Comparison of ENCODE assay signal across 8 mouse cellular contexts in genomic region chr6:136554774-136555522, GRCm38 (mm10). TPM values are rescaled to one million over a fixed set of nuclear protein-coding genes. Genes with fewer than 3 reads are reported as not detected.
DNase-seq lines count a peak whose midpoint lies in the region; ATAC-seq and TF ChIP-seq lines count a peak whose summit lies in the region.

No protein-coding gene starts in this region.

- 63% methylated on average over 7 of the region's 7 CpGs for WGBS in forebrain, embryonic 15.5 days
- 81% methylated on average over 7 of the region's 7 CpGs for WGBS in midbrain, embryonic 10.5 days

- no peak for DNase-seq in layer of hippocampus, adult 2 months (ENCODE audit: low spot score in 2 of 2)
- no peak for DNase-seq in layer of hippocampus, postnatal 36 days
- peak; percentile 80 for DNase-seq in T-cell, adult 2 months (ENCODE audit: low spot score)
- DNase-seq in kidney, postnatal 10 days = peak; percentile 52
- DNase-seq in midbrain, embryonic 10.5 days (ENCODE audit: low spot score) = peak; percentile 46
- DNase-seq in thymus, postnatal 36 days = peak; percentile 57 to 67
- DNase-seq in left cerebral cortex, adult 8-10 months (ENCODE audit: low spot score in 2 of 2) = no peak

- peaks cover 32% of the 10 kb centered on the region for H3K4me1 ChIP-seq in forebrain, embryonic 15.5 days
- H3K4me1 ChIP-seq in midbrain, embryonic 10.5 days = peaks cover 31% of the 10 kb centered on the region

- H3K4me2 ChIP-seq in forebrain, embryonic 15.5 days (replicated peaks) = no peak overlapping the region

- no peak overlapping the region for H3K9ac ChIP-seq in forebrain, embryonic 15.5 days (replicated peaks)

- ATAC-seq in forebrain, embryonic 15.5 days (replicated peaks) = no peak

- H3K36me3 ChIP-seq in forebrain, embryonic 15.5 days = peaks cover 4% of the 10 kb centered on the region
- H3K36me3 ChIP-seq in midbrain, embryonic 10.5 days = peaks cover 29% of the 10 kb centered on the region

- TF ChIP-seq CTCF in layer of hippocampus, adult 2 months (conservative IDR thresholded peaks at IDR 0.05) = no peak

- peak overlapping the region; percentile 64 for H3K27ac ChIP-seq in layer of hippocampus, adult 2 months
- H3K27ac ChIP-seq in forebrain, embryonic 15.5 days (replicated peaks) = peak overlapping the region; percentile 82
- H3K27ac ChIP-seq in midbrain, embryonic 10.5 days (replicated peaks) = peak overlapping the region; percentile 81

- H3K27me3 ChIP-seq in forebrain, embryonic 15.5 days = no peaks in the 10 kb centered on the region
- H3K27me3 ChIP-seq in midbrain, embryonic 10.5 days (ENCODE audit: low read depth, poor library complexity, severe bottlenecking) = no peaks in the 10 kb centered on the region

- H3K4me3 ChIP-seq in layer of hippocampus, adult 2 months = peak overlapping the region; percentile 8; the same call in 1 of the 2 replicates
- no peak overlapping the region for H3K4me3 ChIP-seq in forebrain, embryonic 15.5 days
- H3K4me3 ChIP-seq in midbrain, embryonic 10.5 days = no peak overlapping the region

- H3K9me3 ChIP-seq in forebrain, embryonic 15.5 days = no peaks in the 10 kb centered on the region
- H3K9me3 ChIP-seq in midbrain, embryonic 10.5 days (replicated peaks) = no peaks in the 10 kb centered on the region

RNA-seq across cellular contexts. Expression of gene Atf7ip, which starts 49.0 kb away (rescaled TPM):
- 100 to 1,000 TPM; 103 to 116 TPM for total RNA-seq in layer of hippocampus, adult 2 months (2021)
- total RNA-seq in layer of hippocampus, postnatal 36 days (2021) = 100 to 1,000 TPM; 101 to 109 TPM
- 45.6 and 46.9 TPM in 2 replicates for polyA plus RNA-seq in forebrain, embryonic 15.5 days (2015; fragmentation: Nextera tagmentation; extraction: Ambion mirVana)
- polyA plus RNA-seq in midbrain, embryonic 10.5 days (2016; fragmentation: Nextera tagmentation; extraction: Ambion mirVana) = 37.4 and 45.7 TPM in 2 replicates
- 100 to 1,000 TPM in 2 of 4 experiments, 10 to 100 TPM in 2; 94.0 to 124 (median 106) TPM for total RNA-seq in left cerebral cortex, adult 8-10 months (2022)

Comparison
In these comparisons a context has a peak if more than half of its experiments do, and no peak if none do; other contexts are left out.
1. DNase-seq: peak in T-cell, adult 2 months (single experiment), kidney, postnatal 10 days (single experiment), midbrain, embryonic 10.5 days (single experiment) and thymus, postnatal 36 days (2 of 2); none in layer of hippocampus, adult 2 months (0 of 2), layer of hippocampus, postnatal 36 days (0 of 2) and left cerebral cortex, adult 8-10 months (0 of 2).
2. Peak in every context shown above with its lines, with median percentiles within 50 percentile points of each other: H3K27ac ChIP-seq.